Mouse (Mus musculus) intestine, embryonic 16.5 days (tissue): Measurements from ENCODE around the gene Fbxw5. TPM values are rescaled to one million over a fixed set of nuclear protein-coding genes. Genes with fewer than 3 reads are reported as not detected.

Experiments used
- polyA plus RNA-seq: library from polyadenylated mRNA; unstranded; fragments of >200 nt; fragmentation: Nextera tagmentation; extraction: Ambion mirVana; gene quantifications from 2 replicates; pipeline ENCODE4 v1.2.1, GENCODE M21; 2015

Fbxw5 gene
- polyA plus RNA-seq, 1 experiment from 2014 or later = 71.9 TPM

Other genes starting within 250 kb of the Fbxw5 start
- 22.3 and 23.1 TPM in 2 replicates for gene Tmem203, start 245.3 kb upstream of the Fbxw5 start, polyA plus RNA-seq
- 31.7 and 38.6 TPM in 2 replicates for gene Tprn, start 238.1 kb upstream of the Fbxw5 start, polyA plus RNA-seq
- gene Ssna1, start 228.3 kb upstream of the Fbxw5 start, polyA plus RNA-seq = 176 and 200 TPM in 2 replicates
- gene Anapc2, start 228.3 kb upstream of the Fbxw5 start, polyA plus RNA-seq = 91.4 and 97.3 TPM in 2 replicates
- gene Tmem210, start 212.6 kb upstream of the Fbxw5 start, polyA plus RNA-seq = not detected in 2 replicates
- gene Lrrc26, start 210.8 kb upstream of the Fbxw5 start, polyA plus RNA-seq = 1.9 and 2.5 TPM in 2 replicates
- gene Grin1, start 181.6 kb upstream of the Fbxw5 start, polyA plus RNA-seq = 1.7 and 2.1 TPM in 2 replicates
- 36.7 and 43.2 TPM in 2 replicates for gene Man1b1, start 168.4 kb upstream of the Fbxw5 start, polyA plus RNA-seq
- 74.4 and 104 TPM in 2 replicates for gene Dpp7, start 144.4 kb upstream of the Fbxw5 start, polyA plus RNA-seq
- gene Uap1l1, start 135.1 kb upstream of the Fbxw5 start, polyA plus RNA-seq = 196 and 259 TPM in 2 replicates
- gene Sapcd2, start 128.4 kb upstream of the Fbxw5 start, polyA plus RNA-seq = 56.7 and 66.4 TPM in 2 replicates
- 23.7 and 27.4 TPM in 2 replicates for gene Entpd2, start 104.9 kb upstream of the Fbxw5 start, polyA plus RNA-seq
- 48.9 and 51.1 TPM in 2 replicates for gene Npdc1, start 101.4 kb upstream of the Fbxw5 start, polyA plus RNA-seq
- 0.13 and 0.33 TPM in 2 replicates for gene Fut7, start 77.5 kb upstream of the Fbxw5 start, polyA plus RNA-seq
- 2.1 and 2.8 TPM in 2 replicates for gene Abca2, start 72.0 kb upstream of the Fbxw5 start, polyA plus RNA-seq
- gene Clic3, start 43.9 kb upstream of the Fbxw5 start, polyA plus RNA-seq = 2.6 and 2.7 TPM in 2 replicates
- 31.5 and 37.4 TPM in 2 replicates for gene Paxx, start 39.7 kb upstream of the Fbxw5 start, polyA plus RNA-seq
- gene Ptgds, start 30.7 kb upstream of the Fbxw5 start, polyA plus RNA-seq = 4.0 and 4.5 TPM in 2 replicates
- 0.32 TPM in 1 of 2 replicates, not detected in the other for gene Lcn12, start 6.8 kb upstream of the Fbxw5 start, polyA plus RNA-seq
- gene C8g, start 969 bp downstream of the Fbxw5 start, polyA plus RNA-seq = 6.8 and 8.5 TPM in 2 replicates
- 28.4 and 34.1 TPM in 2 replicates for gene Traf2, start 46.2 kb downstream of the Fbxw5 start, polyA plus RNA-seq
- 343 and 364 TPM in 2 replicates for gene Edf1, start 57.1 kb downstream of the Fbxw5 start, polyA plus RNA-seq
- 582 and 797 TPM in 2 replicates for gene Mamdc4, start 74.1 kb downstream of the Fbxw5 start, polyA plus RNA-seq
- 145 and 176 TPM in 2 replicates for gene Phpt1, start 74.5 kb downstream of the Fbxw5 start, polyA plus RNA-seq
- 0.93 and 1.4 TPM in 2 replicates for gene Ajm1, start 81.0 kb downstream of the Fbxw5 start, polyA plus RNA-seq
- gene Rabl6, start 107.8 kb downstream of the Fbxw5 start, polyA plus RNA-seq = 45.8 and 52.7 TPM in 2 replicates
- 0.12 and 0.18 TPM in 2 replicates for gene Ccdc183, start 116.9 kb downstream of the Fbxw5 start, polyA plus RNA-seq
- 25.4 and 26.6 TPM in 2 replicates for gene Tmem141, start 121.3 kb downstream of the Fbxw5 start, polyA plus RNA-seq
- 6.6 and 7.1 TPM in 2 replicates for gene Fcna, start 127.3 kb downstream of the Fbxw5 start, polyA plus RNA-seq
- gene Lcn8, start 152.4 kb downstream of the Fbxw5 start, polyA plus RNA-seq = not detected in 2 replicates
- gene Lcn5, start 157.2 kb downstream of the Fbxw5 start, polyA plus RNA-seq = not detected in 2 replicates
- not detected in 2 replicates for gene Lcn6, start 176.0 kb downstream of the Fbxw5 start, polyA plus RNA-seq
- gene Lcn10, start 182.0 kb downstream of the Fbxw5 start, polyA plus RNA-seq = not detected in 2 replicates
- not detected in 2 replicates for gene Obp2a, start 199.3 kb downstream of the Fbxw5 start, polyA plus RNA-seq
- gene Bmyc, start 206.0 kb downstream of the Fbxw5 start, polyA plus RNA-seq = 82.8 and 94.2 TPM in 2 replicates
- gene Obp2b, start 236.3 kb downstream of the Fbxw5 start, polyA plus RNA-seq = not detected in 2 replicates